Mouse (Mus musculus): ENCODE data around the gene D930020B18Rik.

Gene D930020B18Rik

GRCm38 (mm10) chr10:121705399-121706163 lies 64.2 kb downstream of the D930020B18Rik start:
- DNase-seq, result no peak

DNA sequence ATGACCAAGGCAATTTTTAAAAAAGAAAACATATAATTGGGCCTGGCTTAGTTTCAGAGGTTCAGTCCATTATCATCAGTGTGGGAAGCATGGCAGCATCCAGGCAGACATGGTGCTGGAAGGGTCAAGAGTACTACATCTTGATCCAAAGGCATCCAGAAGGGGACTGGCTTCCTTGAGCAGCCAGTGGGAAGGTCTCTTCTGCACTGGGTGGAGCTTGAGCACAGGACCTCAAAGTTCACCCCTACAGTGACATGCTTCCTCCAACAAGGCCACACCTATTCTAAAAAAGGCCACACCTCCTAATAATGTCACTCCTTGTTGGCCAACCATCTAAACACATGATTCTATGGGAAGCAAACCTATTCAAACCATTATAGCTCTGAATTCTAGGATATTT lies 75.5 kb downstream of the D930020B18Rik start:
- no peak for DNase-seq

DNA sequence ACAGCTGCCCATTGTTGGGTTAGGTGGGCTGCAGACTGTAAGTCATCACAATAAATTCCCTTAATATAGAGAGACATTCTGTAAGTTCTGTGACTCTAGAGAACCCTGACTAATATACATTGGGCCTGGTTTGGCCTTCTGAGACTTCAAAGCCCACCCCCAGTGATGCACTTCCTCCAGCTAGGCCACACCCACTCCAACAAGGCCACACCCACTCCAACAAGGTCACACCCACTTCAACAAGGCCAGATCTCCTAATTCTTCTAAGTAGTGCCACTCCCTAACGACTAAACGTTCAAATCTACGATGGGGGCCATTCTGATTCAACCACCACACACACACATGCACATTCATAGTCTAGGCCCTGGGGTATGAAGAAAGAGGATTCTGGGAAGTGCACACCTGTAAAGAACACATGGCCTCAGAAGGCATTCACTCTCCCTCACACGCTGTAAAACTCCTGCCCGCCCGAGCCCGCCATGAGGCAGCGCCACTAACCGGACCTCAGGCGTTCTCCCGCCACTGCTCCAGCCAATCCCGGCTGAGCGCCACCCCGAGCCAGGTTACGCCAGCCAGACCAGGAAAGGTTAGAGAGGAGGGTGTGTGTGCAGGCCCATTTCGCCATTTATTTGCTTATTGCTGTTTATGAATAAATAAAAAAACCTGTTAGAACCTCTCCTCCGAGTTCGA lies 77.7 kb downstream of the D930020B18Rik start:
- no peak for DNase-seq

DNA sequence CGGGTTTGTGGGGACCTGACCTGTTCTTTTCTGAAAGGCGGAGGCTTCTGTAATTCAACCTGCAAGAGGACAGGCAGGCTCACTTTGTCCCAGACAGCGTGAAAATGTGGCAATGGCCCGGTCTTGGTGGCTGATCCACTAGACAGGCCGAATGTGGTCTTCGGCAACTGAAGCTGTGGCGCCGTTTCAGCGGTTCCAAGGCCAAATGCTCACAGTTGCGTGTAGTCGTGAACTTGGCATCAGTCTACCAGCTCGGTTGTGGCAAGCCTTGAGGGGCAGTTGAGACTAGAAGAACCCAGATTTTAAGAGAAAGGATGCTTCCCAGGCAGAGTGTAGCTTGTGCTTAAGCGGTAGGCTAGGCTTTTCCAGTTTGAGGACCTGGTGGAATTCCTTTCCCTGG lies 79.3 kb downstream of the D930020B18Rik start:
- no peak for DNase-seq

DNA sequence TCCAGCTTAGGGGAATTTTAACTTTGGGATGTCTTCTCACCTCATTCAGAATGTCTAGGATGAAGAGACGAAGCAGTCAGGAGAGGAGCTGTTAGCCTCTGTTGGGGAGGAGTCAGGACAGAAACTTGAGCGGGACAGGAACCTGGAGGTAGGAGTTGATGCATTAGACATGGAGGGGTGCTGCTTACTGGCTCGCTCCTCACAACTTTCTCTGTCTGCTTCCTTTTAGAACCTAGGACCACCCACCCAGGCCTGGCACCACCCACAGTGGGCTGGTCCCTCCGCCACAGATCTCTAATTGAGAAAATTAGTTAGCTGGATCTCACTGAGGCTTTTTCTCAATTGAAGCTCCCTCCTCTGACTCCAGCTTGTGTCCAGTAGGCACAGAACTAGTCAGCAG lies 85.1 kb downstream of the D930020B18Rik start:
- DNase-seq, result no peak

DNA sequence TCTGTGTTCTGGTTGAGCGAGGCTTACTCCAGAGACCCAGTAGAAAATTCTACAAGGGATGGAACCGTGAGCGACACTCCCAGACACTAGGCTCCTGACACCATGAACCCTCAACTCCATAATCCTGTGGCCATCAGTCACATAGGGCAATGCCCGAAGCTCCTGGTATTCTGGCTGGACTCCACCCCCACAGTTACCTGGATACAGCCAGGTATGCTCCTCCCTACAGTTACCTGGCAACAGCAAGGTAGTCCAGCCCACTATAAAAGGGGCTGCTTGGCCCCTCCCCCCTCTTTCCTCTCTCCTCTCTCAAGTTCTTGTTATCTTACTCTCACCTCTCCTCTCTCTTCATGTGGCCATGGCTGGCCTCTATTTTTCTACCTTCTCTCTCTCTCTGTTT lies 85.8 kb downstream of the D930020B18Rik start:
- DNase-seq, result no peak

- DNase-seq, result no peak
These were observed 86.8 kb downstream of the D930020B18Rik start for GRCm38 (mm10) chr10:121728226-121728625.

GRCm38 (mm10) chr10:121731048-121731725 lies 89.8 kb downstream of the D930020B18Rik start:
- DNase-seq, result no peak

DNA sequence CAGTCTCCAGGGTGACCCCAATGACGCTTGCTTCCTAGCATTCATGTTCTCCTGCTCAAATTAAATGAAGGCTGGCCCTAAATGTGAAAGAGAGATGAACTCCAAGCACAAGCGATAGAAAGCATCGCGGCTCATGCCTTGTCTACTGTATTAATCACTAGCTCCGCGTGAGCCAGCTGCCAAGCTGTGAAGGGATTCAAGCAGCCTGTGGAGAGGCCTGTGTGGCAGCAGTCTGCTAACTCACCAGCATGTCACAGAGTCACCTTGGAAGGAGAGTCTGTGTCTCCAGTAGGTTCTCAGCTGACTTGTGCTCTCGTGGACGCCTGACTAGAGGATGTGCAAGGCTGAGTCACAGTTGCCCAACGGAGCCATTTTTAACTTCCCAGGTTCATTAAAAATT lies 91.2 kb downstream of the D930020B18Rik start:
- DNase-seq, result no peak

DNA sequence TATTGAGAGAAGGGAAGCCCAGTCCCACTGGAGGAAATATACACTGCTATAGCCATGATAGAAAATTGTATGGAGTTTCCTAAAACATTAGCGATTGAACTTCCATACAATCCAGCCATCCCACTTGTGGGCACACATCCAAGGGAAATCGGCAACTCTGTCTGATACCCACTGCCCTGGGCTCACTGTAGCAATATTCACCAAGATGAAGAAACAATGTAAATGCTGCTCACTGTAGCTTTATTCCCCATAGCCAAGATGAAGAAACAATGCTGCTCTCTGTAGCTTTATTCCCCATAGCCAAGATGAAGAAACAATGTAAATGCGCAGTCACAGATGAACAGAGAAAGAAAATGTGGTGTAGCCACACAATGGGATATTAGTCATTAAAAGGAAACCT lies 95.9 kb downstream of the D930020B18Rik start:
- no peak for DNase-seq

DNA sequence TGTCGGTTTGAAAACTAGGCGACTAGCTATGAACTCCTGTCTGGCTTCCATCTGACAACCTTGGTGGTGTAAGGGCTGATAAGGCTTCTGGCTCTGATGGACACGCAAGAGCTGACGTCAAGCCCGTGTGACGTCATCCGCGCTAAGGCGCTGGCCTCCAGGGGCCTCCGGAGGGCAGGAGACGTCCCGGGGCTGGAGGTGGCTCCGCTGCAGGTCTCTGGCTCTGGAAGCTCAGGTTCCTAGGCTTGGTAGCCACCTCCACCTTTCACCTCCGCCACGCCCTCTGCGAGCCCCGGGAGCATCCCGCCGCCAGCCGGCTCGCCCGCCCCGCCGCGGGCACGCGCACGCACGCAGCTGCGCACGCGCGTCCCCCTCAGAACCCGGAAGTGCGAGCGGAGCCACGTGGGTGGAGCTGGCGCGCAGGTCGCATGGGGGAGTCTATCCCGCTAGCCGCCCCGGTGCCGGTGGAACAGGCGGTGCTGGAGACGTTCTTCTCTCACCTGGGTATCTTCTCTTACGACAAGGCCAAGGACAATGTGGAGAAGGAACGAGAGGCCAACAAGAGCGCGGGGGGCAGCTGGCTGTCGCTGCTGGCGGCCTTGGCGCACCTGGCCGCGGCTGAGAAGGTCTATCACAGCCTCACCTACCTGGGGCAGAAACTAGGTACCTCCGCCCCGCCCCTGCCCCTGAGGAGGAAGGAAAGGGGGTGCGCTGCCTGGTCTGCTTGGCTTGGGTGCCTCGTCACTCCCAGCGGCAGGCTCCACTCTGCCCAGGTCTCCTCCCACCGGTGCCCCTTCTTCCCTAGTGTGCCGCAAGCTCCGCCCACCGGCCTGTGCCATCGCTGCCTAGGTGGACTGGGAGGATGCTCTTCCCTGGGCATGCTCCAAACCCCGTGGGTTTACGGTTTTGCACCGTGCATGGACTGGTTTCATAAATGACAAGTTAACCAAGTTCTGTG lies 98.4 kb downstream of the D930020B18Rik start, which contains the start of gene BC048403:
Gene BC048403 (plus strand): TSS at position 390 of the 958 bp plus-strand sequence.
- peak; percentile 92 for DNase-seq

- DNase-seq, result no peak
These were observed 100.9 kb downstream of the D930020B18Rik start for GRCm38 (mm10) chr10:121742336-121742735.

Data from kidney, postnatal 10 days (tissue).